Mouse (Mus musculus) megakaryocyte, embryonic 14.5 days (primary cell): Measurements from ENCODE around the gene Pcyt1b.

Source experiments
- FLI1 ChIP-seq: IDR thresholded peaks from 2 replicates; pipeline ENCODE4 v1.6.1; 2012; ENCODE audit warnings: low read length, inconsistent platforms, mixed read lengths
- GATA1 ChIP-seq: IDR thresholded peaks from 3 replicates; pipeline ENCODE4 v1.6.1; 2012; ENCODE audit warnings: mixed read lengths, low read length, inconsistent platforms, borderline replicate concordance

GRCm38 (mm10) chrX:93674432-93674831 is 19.8 kb downstream of the Pcyt1b start:
- TF ChIP-seq FLI1 (no peak), GATA1 (no peak)
